Mouse (Mus musculus) brain, embryonic 14.5 days (tissue): ENCODE measurements at regions not wholly inside any gene's neighbourhood (a gene's known extent, or its start where the extent isn't known, plus 50 kb on each side); places are given as distances from the start of the nearest gene placed in this dataset.

ENCODE experiments used
- CTCF ChIP-seq: fragments of 200-500 bp; IDR thresholded peaks from 2 replicates; pipeline ENCODE4 v1.5.1; 2012; ENCODE audit warnings: inconsistent platforms, mild to moderate bottlenecking, moderate library complexity, borderline replicate concordance; ENCODE audit not compliant: insufficient read depth, insufficient read length; ENCODE audit errors: extremely low read depth
- POLR2A ChIP-seq: fragments of 200-500 bp; IDR thresholded peaks from 2 replicates; pipeline ENCODE4 v1.6.1; 2012; ENCODE audit warnings: mild to moderate bottlenecking, inconsistent platforms, borderline replicate concordance; ENCODE audit not compliant: poor library complexity, insufficient read depth, insufficient read length, severe bottlenecking; ENCODE audit errors: extremely low read depth

DNA sequence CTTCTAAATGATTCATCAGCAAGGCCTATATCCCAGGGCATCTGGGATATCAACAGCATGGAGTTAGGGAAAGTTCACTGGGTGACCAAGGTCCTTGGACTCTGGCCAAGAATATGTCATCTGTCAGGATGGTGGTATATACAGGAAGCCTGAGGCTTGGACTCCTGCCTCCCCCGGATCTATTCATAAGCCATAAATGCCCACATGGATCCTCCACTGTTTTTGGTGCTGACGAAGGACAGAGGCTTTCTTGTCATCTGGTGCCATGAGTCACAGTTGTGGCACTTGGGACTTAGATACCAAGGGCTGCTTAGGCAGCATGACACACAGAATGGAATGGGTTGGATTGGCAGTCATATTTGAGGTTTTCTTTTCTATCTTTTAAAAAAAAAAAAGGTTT is 610.1 kb upstream of the Nr2f1 start:
- no peak for TF ChIP-seq CTCF
- no peak for TF ChIP-seq POLR2A
